Mouse (Mus musculus) testis, adult 2 months (tissue): Measurements from ENCODE around the gene Oas2.

Experiments used
- CTCF ChIP-seq: fragments of 200-500 bp; IDR thresholded peaks from 2 replicates; pipeline ENCODE4 v1.5.1; 2012; ENCODE audit warnings: low read depth, mild to moderate bottlenecking, inconsistent platforms, low read length, moderate library complexity; ENCODE audit not compliant: control insufficient read depth, insufficient read depth, insufficient replicate concordance
- POLR2A ChIP-seq: fragments of 200-500 bp; IDR thresholded peaks from 2 replicates; pipeline ENCODE4 v1.6.1; 2012; ENCODE audit warnings: low read depth, mild to moderate bottlenecking, inconsistent platforms, low read length, moderate library complexity; ENCODE audit not compliant: control insufficient read depth

DNA sequence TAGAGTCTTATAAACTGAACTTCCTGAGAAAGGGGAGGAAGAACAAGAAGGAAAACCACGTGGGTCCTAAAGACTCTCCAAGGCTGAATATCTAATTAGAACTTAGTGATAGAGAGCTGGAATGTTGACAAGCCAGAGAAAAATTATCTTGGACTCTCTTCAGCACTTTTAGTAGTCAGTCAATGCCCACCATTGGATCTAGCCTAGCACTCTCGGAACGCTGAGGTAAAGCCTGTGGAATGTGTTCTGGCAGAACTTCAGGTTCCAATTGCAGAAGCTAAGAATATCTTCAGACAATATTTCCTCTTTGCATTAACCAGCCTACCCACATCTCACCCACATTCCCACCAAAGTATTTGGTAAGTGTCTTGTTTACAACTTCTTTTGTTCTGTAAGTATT, 30.3 kb upstream of the Oas2 start:
- TF ChIP-seq CTCF (no peak), POLR2A (no peak)
